Mouse (Mus musculus): ENCODE data around the gene Zfp605.

GRCm38 (mm10) chr5:110099656-110100580, 10.0 kb upstream of the Zfp605 start, which contains the start of gene Plcxd1:
- peak; percentile 13; the same call in 1 of the 2 replicates for TF ChIP-seq CTCF (IDR thresholded peaks at IDR 0.05; ENCODE audit: low read depth)
- TF ChIP-seq EP300 (IDR thresholded peaks at IDR 0.05; ENCODE audit: low read depth): no peak

Measured in liver, postnatal 0 days (tissue).